Mouse (Mus musculus) cerebellum, postnatal 25 days (tissue): ENCODE results near the gene Wdtc1.
A peak's percentile ranks its signal among the peaks of the same experiment; 100 is the strongest.

Experiments
- DNase-seq, 2 experiments: peaks; one replicate each; pipeline ENCODE4 v3.0.0; 2021; ENCODE audit warnings: mixed read lengths in 2 of 2

Gene Wdtc1

DNA sequence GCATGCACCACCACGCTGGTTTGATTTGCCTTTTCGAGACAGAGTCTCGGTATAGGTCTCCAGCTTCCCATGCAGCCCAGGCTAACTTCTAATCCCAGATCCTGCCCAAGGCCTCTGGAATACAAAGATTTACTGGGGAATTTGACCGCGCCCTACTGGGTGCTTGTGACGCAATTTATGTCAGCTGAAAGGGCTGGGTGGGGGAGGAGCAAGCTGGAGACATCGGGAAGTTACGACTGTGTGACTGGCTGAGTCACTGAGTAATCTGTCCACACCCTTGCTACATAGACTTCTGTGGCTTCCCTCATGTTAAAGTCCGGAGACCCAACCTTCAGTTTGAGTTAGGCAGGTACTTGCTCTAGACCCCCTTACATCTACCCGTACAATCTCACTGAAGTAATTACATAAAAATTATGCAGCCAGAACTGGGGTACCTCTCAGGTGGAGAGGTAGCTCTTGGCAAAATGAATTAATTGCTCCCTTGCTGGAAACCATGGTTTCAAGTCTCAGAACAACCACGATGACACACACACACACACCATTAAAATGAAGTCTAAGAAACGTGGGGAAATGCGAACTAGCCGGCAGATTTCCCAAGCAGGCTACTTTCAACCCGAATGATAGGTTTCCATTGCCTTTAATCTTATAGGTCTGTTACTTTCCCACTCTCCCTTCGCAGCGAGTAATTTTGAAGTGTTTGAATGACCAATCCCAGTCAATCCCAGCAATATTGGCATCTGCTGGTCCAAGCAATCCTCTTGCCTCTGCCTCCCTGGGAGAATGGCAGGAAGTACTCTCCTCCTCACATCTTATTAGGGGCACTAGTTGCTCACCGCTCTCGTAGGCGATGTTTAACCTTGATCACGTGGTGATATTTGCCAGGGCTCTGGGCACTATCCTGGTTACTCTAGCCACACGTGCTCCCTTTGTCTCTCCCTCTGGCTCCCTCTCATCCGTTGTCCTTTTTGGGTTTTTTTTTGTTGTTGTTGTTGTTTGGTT is at the start of gene Wdtc1:
Gene Wdtc1 (minus strand): TSS at position 115 of the 999 bp plus-strand sequence.
- no peak for DNase-seq

DNA sequence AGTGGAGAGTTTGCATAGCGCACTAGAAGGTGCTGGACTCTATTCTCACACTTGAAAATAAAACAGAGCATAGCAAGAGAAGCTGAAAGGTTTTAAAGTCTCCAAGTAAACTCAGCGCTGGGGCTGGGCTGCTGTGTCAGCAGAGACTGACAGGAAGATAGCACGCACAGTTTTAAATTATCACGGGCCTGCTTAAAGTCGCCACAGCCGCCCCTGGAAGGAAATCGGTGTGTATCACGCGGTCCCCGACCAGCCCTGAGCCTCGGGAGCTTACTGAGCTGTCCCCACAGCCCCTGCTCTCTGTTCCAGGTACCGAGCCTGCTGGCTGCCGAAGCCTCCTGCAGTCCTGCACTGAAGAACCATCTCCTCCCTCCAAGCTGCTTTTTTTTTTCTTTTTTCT is 48.7 kb upstream of the Wdtc1 start:
- no peak for DNase-seq

DNA sequence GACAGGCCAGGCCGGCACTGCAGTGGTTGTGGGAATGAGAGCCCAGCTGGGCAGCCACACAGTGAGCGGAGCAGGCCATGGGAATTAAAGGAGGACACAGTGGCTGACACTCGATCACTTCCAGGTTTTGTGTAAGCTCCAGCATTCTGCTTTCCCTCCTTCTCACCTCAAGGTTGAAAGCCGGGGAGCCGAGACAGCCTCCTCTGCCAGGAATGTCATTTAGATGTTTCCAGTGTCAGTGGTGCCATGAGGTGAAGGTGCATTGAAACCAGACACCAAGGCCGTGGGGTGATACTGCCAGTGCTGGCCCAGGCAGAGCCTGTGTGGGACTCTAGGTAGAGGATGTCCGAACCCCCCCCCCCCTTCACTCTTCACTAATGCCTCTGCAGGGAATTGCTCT is 46.8 kb upstream of the Wdtc1 start:
- no peak for DNase-seq

DNA sequence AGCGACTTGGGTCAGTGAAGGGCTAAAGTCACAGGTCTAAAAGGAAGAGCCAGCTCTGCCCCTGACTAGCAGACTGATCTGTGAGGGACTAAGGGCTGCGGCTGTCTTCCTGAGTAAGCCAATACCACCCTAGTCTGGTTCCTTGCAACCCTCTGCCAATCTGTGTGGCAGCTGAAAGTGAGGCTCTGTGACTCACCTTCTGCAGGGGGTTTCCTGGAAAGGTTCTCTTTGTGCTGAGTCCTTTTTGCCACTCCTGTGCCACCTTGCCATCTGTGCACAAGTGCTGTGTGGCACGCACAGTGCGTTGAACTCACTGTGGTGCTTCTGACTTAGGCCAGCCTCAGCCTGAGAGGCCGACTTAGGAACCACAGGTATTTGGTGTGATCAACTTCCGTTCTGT is 46.2 kb upstream of the Wdtc1 start:
- peak; percentile 69 to 78 for DNase-seq

DNA sequence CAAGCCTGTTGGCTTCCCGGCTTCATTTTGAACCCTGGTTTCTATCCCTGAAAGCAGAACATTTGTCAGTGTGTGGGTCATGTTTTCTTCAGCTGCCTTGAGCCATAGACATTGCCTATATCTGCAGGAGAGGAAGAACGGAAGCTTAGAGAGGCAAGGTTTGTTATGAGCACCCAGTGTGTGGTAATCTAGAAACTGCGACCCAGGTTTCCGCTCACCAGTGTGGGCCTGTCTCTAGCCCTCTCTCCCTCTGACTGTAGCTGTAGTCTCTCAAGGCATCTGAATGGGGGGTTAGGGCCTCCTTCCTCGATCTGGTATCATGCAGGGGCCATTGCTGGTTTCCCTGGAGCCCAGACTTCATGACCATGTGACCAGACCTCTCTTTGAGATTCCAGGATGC is 45.3 kb upstream of the Wdtc1 start:
- DNase-seq = no peak

DNA sequence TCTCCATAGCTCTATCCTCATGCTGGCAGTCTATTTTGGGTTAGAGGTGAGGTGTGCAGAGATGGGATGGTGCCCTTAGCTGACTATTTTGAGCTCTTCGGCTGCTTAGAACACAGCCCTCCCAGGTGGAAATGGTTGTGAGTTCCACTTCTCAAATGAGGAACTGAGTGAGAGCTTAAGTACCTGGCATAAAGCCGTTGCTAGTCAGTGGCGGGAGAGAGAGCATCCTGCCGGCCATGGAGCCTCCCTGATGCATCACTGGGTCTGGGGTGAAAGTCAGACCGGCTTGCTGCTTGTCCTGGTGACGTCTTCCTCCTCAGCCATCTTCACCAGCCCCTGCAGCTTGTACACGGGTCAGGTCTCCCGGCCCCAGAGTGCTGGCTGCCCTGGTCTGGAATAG is 44.7 kb upstream of the Wdtc1 start:
- peak in 1 of 2 experiments; percentile 38 for DNase-seq

DNA sequence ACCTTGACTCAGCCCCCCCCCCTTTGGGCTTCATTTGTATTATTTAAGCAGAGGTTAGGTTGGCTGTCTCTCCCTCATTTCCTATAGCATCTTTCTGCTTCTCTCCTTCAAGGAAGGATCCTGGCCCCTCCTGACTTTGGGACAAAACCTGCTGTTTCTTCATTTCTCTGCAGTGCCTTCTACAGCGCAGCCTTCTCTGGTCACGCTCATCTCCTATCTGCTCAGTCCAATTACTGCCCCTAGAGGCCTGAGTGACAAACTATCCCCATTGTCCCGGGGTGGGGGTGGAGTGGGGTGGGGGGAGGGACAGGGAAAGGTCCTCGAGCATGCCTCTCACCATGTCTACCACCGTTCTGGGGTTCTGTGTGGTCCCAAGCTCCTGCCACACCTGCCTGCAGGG is 44.0 kb upstream of the Wdtc1 start:
- DNase-seq = no peak

DNA sequence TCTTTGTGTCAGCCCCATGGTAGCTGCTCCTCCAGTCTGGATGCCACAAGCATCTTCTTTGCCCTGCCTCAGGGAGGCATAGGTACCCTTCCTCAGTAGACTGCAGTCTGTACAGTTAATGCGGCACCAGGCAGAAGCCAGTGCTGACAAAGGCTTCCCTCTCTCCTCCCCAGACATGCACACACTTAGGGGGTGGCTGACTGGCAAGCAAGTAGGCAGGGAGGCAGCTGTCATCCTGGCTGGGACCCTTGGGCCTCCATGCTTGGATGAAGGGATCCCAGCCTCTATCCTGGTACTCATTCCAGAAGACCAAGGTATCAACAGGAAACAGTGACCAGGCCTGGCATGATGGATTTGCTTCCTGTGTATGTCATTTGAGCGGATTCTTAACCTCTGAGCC is 42.8 kb upstream of the Wdtc1 start:
- DNase-seq = no peak

DNA sequence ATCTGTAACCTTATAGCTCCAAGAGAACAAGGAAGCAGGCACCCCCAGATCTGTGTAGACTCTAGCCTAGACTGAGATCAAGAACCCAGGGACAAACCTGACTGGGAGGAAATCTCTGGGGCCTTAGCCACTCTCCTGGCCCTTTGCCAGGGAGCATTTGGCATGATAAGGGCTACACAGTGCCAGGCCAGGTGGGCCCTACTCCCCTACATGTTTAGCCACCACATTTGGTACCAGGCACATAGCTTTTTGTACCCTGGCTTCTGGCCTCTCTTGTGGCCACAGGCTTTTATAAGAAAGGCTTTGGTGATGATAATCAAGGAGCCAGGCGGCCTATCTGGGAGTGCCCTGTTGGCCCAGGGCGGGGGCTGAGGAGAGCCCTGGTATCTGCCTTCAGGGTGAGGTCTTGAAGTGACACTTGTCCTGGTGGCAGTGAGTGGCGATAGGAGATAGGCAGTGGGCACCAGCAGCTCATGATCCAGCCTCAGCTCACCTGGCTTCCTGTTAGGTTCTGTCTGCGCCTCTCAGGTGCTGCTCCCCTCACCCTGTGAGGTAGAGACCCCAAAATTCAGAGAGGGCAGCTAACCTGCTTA is 41.8 kb upstream of the Wdtc1 start:
- DNase-seq = peak in 1 of 2 experiments; percentile 63

DNA sequence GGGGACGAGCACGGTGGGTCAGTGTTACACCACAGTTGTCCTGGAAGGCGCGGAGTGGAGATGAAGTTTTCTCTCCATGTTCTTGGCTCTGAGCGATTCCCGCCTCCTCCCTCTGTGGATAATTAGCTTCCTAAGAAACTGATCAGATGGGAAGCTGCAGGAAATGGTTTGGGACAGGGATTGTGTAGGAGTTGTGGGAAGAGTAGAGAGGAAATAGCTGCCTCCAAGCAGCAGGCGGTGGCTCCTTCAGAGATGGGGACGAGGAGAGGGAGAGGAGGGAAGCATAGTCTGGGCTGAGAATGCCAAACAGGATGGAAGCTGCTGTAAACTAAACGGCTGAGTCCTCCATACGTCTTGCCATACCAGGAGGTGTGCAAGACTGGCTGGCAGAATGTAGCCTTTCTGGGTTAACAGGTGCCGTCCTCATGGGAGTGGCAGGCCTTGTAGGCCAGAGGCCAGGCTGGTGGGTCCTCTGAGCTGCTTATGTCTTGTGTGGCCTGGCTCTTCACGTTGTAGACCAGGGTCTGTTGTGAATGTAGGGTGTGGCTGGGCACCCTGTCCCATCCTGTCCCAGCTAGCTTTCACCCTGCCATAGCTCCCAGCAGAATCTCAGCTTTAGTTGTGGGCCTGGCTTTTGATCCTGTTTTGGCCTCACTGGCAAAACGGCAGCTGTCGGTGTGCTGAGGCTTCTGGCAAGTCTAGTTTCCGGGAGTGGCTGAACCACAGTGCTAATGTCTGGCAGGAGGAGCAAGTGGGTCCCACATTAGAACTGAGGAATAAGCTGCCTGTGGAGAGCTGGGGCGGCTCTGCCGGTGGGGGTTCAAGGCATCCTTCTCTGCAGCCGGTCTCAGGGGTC is 38.1 kb upstream of the Wdtc1 start:
- DNase-seq = peak; percentile 58 to 63

DNA sequence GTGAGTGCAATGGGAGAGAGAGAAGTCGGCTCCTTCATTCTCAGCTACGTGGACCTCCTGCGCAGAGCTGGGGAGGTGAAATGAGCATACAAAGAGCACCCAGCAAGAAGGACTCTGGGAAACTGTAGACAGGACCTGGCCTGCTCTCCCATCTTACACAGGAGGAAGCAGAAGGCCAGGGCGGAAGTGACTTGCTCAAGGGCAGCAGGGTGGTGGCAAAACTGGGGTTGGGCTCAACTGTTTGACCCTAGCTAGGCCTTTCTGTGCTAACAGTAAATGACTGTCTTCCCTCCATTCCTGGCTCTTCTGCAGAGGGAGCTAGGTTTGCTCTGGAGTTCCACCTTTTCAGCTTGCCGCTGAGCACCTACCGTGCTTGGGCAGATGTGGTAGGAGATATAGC is 37.3 kb upstream of the Wdtc1 start:
- DNase-seq = no peak

DNA sequence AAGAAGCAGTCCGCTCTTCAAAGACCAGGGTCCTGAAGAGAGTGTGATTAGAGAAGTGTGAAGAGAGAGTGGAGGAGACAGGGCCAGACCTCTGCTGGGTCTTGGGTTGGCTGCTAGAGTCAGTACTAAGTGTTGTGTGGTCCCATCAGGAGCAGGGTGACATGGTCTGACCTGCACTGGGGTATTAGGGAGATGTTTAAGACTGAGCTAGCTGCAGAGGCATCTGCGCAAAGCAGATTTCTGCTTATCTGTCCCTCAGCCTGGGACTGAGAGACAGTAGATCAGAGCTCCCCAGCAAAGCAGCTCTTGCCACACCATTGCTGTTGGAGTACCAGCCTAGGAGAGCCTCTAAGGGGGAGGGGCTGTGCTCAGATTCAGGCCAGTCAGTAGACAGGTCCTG is 36.8 kb upstream of the Wdtc1 start:
- DNase-seq = no peak

DNA sequence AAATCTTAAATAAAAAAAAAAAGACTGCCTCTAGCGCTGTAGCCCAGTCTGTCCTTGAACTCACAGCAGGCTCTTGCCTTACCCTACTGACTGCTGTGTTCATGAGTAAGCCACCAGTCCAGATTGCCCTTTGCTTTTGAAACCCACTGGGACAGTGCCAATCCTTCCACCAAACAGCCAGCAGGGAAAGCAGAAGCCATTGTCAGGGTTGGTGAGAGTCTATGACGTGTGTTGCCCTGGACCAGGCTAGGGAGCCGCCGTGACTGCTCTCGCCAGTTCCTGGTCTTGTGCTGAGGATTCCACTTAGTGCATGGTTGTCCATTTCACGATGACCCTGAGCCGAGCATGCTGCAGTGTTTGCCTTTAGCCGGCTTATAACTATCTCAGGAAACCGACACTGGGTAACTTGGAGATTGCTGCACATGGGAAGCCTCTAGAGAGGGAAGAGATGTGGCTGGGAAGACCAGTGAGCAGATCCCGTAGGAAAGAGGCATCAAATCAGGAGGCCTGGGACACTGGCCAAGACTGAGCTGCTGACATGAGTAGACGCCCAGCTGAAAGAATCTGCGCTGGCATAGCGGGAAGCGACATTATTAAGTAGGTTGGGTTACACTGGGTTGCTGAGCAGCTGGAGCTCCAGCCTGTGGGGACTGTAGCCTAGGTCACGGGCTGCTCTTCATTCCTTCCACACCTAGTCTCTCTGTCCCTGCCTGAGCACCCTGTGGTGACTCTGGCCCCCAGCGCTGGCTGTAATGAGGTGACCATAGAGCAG is 35.7 kb upstream of the Wdtc1 start:
- peak in 1 of 2 experiments; percentile 63 for DNase-seq

DNA sequence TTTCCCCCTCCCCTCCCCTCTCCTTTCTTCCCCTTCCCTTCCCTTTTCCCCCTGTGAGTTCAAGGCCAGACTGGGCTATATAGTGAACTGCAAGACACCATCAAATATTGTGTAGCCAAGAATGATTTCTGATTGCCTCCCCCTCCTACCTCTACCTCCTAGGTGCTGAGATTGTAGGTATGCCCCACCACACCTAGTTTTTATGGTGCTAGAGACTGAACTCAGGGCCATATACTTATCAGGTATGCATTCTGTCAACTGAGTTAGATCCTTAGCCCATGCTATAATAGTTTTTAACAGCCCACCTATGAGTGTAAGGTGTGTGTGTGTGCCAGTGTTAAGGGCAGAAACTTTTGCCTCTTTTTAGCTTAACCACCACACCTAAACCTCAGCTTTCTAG is 33.8 kb upstream of the Wdtc1 start:
- DNase-seq = no peak

DNA sequence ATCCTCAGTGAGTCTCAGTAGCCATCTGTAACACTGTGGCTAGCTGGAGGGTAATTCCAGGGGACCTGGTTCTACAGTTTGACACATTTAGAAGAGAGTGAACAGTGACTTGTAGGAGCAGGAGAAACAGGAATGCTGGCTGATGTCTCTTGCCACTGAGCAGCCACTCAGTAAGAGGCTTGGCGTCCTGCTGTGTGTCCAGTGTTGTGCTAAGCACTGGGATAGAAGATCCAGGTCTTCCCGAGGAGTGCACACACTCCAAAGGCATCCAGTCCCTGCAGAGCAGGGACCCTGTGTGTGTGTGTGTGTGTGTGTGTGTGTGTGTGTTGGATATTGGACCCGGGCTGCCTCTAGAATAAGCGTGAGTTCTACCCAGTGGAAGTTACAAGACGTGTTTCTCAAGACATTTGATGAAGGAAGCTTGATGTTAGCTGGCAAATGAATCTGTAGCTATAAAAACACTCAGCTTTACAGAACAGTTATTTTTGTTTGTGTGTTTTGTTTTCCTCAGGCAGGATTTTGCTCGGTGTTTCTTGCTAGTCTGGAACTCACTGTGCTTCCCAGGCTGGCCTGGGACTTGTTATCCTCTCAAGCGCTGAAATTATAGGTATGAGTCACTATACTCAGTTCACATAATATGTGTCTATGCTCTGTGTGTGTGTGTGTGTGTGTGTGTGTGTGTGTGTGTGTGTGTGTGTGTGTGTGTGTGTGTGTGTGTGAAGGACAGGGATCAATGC is 32.9 kb upstream of the Wdtc1 start:
- no peak for DNase-seq

DNA sequence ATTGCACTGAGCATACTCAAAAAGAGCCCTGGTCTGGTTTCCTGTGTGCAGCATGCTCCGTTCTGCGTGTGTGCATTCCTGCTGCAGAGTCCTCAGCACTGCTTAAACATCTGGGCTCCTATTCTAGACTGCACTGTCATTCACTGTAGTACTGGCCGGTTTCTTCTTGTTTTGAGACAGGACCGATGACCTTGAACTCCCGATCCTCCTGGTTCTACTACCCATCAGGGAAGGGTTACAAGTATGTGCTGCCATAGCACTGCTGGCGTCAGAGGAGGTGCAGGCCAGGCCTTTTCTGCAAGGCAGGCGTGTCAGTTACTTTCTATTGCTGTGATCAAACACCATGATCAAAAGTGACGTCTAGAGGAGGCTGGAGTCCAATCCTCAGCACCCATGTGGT is 27.9 kb upstream of the Wdtc1 start:
- no peak for DNase-seq

DNA sequence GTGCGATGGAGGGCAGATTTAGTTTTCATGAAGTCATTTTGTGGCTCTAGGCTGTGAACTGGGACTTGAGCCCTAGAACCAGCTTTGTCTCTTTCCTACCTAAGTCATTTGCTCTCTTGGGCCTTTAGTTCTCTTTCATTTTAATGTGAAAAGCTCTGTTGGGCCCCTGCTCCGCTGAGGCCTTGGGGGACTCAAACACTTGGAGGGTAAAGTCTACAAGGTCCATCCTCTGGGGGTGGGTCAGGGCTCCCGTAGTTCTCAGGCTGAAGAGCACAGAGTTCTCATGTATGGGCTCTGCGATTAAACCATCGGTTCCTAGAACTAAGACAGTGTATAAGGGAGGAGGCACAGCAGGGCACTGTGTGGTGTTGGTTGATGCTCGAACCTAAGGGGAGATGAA is 27.3 kb upstream of the Wdtc1 start:
- DNase-seq = no peak

DNA sequence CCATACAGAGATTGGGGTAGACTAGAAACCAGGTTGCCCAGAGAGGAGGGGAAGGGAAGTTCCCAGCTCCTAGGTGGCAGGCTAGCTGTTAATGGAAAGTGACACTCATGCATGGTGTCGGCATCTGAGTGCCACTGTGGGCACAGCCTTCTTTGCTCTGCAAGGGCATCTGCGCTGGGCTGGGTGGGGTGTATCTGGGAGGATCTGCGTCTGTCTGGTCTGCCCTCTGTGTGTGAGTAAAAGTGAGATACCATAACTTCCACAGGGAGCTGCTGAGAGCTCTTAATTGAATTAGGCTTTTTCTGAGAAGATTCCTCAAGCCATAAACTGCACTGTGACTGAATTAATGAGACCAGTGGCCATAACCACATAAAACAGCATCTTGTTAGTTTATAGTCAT is 26.6 kb upstream of the Wdtc1 start:
- DNase-seq = no peak

DNA sequence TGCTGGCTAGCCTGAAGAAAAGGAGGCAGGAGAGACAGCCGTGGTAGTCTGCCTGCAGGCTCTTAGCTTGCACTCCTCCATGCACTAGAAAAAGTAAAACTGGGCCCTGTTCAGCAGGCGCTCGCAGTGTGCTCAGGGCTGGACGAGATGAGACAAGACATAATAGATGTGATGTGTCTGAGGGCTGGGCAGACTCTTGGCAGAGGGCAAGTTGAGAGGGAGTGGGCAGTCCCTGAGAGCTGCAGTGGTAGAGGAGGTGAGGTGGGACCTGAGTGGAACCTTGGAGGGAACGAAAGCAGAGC is 25.7 kb upstream of the Wdtc1 start:
- no peak for DNase-seq

DNA sequence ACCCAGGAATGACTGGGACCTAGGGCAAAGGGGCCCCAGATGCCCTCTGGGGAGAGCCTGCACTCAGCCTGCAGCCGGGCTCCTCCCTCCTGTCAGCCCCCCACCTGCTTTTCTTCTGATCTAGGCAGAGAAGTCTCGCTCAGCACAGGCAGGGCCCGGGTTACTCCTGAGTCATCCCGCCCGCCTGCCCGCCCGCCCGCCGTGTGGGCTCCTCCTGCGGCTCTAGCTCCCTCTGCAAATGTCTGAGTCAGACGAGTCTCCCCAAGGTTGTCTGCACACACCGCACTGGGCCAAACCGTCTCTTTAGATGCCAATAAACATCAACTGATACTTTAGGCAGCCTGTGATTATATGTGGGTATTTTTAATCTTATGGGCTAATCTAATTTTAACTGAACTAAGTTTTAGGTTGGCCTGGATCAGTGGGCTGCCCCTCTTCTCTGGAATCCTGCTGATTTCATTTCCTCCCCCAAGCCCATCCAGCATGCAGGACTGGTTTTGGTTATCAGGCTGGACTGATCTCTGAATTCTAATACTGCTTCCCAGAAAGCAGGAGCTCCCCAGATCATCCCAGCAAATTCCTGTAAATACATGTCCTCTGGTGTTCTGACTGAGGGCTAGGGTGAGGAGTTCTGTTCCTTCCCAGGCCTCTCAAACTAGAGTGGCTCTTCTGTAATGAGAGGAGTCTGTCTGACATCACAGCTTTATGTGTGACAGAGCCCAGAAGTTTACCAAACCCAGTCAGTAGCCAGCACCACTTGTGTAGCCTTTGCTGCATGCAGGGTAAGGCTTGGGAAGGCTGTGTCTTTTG is 25.2 kb upstream of the Wdtc1 start:
- peak; percentile 40 to 72 for DNase-seq
